Mouse (Mus musculus) monocyte, adult 2 months (primary cell): ENCODE data around the gene Crabp2.

Experiments used
- DNase-seq, 2 experiments: peaks; one replicate each; pipeline ENCODE4 v3.0.0; 2022; ENCODE audit warnings: low spot score in 2 of 2, low read depth in 1 of 2

The Crabp2 gene

DNA sequence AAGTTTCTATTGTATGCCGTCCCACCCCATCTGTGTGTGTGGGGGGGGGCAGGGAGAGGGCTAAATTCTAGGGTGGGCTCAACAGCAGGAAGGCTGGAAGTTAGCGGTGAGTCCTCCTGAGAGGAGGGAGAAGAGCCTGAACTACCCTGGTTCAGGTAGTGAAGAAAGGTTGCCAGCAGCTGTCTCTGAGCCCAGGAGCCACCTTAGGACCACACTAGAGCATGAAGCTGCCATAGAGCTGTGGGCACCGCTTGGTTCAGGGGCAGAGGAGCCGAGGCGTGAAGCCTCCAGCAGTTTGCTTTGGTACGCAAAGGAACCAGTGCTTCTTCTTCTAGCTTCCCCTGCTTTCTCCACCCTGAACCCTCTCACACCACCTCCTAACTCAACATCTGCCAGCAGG is 35.2 kb downstream of the Crabp2 start:
- no peak for DNase-seq

- no peak for DNase-seq
These were observed 35.6 kb downstream of the Crabp2 start for GRCm38 (mm10) chr3:87984094-87984493.

- no peak for DNase-seq
These were observed 37.2 kb downstream of the Crabp2 start for GRCm38 (mm10) chr3:87985505-87986320.

DNA sequence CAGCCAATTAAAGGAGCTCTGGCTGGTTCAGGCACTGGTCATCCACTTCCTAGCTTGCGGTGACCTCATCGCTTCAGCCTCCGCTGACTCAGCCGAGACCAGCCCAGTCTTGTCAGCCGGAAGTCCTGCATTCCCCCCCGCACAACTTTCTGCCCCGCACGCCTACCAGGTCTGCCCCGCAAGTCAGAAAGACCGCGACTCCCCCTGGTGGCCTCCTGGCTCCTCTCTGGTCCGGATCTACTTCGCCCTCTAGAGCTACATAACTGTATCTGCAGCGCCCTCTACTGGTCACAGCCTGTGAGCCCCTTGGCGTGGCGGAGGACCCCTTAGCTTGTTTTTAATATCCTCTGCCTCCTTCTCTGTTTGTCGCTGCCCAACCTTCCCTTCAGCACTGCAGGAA is 38.4 kb downstream of the Crabp2 start:
- peak; percentile 69 to 83 for DNase-seq

GRCm38 (mm10) chr3:87987633-87988032 is 39.2 kb downstream of the Crabp2 start:
- no peak for DNase-seq

GRCm38 (mm10) chr3:87988068-87988467 is 39.6 kb downstream of the Crabp2 start:
- DNase-seq, result no peak

DNA sequence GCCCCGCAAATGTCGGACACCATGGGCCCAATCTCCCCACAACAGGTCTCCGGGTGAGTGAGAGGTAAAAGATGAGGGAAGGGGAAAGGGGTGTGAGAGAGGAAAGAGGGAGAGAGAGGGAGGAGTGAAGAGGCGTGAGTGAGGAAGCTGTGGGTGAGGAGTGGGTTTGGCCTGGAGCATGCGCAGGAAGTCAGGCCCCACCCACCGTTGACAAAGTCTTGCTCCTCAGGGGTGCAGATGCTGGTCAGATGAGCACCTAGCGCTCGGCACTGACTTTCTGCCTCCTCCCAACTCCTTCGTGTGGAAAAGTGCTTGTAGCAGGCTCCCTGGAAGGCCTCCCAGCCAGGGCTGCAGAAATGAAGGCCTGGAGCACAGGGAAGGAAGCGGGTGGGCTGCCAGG is 41.5 kb downstream of the Crabp2 start:
- no peak for DNase-seq

DNA sequence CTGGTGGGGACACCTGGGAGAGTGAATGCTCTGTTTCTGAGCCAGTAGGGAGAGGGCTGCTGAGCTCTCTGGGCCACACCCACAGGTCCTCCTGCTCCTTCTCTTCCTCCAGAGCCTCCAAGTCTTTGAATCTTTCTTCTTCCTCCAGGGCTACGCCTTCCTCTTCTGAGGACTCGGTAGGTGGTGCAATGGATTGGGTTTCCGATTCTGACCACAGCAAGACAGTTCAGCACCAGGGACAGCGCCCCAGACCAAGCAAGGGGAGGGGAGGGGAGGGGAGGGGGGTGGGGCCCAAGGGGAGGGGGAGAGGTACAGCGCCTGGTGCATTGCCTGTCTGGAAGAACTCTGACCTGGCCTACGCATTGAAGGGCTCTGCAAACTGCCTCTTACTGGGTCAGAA is 45.0 kb downstream of the Crabp2 start:
- DNase-seq, result no peak

- no peak for DNase-seq
These were observed 46.9 kb downstream of the Crabp2 start for GRCm38 (mm10) chr3:87995331-87995730.

DNA sequence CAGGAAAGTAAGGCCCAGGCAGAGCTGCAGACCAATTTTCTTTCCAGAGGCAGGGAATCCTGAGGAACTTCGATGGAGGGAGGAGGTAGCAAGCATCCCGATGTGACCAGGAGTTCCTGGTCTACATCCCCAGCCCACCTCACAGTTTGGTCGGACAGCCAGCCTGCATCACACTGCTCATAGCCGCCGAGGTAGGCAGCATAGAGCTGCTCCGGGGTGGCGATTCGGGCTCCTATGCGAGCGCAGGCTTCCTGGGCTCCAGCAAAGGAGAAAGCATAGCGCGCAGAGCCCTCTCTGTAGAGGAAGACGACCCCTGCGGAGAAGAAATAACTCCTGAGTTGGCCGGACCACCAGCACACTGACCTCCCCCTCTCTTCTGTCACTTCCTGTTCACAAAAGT is 47.9 kb downstream of the Crabp2 start:
- DNase-seq, result no peak

- no peak for DNase-seq
These were observed 48.6 kb downstream of the Crabp2 start for GRCm38 (mm10) chr3:87996971-87997614.

- no peak for DNase-seq
These were observed 50.3 kb downstream of the Crabp2 start for GRCm38 (mm10) chr3:87998747-87999146.

- DNase-seq, result no peak
These were observed 50.9 kb downstream of the Crabp2 start for GRCm38 (mm10) chr3:87999243-87999895.

DNA sequence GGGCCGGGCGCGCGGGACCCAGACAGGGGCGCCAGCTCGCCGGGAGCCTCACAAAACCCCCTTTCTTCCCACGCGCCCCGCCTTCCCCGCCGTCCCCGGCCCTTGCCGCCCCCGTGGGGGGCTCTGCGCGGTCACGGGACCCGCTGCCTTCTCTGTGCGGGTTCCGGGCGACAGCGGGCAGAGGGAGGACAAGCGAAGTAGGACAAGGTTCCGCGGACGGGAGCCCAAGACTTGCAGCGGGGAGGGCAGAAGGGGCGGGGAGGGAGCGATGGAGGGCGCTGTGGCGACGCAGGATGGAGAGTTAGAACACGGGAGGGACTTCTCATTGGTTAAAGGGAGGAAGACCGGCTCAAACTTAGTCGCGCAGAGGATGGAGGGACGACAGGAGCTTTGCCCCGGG is 51.7 kb downstream of the Crabp2 start, which contains the start of gene Bcan:
Bcan (minus strand) TSS at position 50 of the 400 bp plus-strand sequence.
- DNase-seq, result no peak

GRCm38 (mm10) chr3:88000816-88001595 is 52.5 kb downstream of the Crabp2 start:
- DNase-seq, result no peak

DNA sequence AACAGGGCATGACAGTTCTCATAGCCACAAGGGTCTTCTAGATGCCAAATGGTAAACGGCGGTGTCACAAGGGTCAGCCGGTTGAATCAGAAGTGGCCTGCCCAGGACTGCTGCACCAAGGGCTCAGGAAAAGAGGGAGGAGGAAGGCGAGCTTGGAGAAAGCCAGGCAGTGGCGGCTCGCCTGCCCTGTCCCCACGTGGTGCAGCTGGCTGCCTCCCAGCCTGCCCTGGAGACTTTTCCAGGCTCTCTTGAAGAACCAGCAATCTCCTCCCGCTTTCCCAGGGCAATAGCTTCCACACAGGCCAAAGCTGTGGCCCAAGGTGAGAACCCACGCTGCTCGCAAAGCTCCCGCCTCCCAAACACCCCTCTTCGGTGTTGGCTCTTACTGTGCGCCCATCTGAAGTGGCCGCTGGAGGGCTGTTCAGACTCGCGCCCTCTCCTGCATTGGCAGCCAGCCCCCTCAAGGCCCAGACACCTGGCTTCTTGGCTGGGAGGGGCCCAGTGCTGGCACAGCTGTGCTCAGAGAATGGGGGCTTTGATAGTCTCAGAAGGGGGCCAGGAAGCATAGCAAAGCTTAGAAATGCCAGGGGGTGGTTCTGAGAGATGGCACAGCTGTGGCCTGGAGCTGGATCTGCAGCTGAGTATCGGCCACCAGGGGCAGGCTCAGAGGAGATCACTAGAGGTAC is 54.0 kb downstream of the Crabp2 start:
- DNase-seq, result no peak
